Mouse (Mus musculus) heart, embryonic 11.5 days (tissue): Measurements from ENCODE around the gene Zfp598. TPM values are rescaled to one million over a fixed set of nuclear protein-coding genes. Genes with fewer than 3 reads are reported as not detected.
A peak's percentile ranks its signal among the peaks of the same experiment; 100 is the strongest.

Experiments
- ATAC-seq: fragments of 200-750 bp; cut with Nextera tagmentation; replicated peaks from 2 replicates; pipeline ENCODE4 v1.8.0; 2017; ENCODE audit warnings: moderate library complexity; ENCODE audit not compliant: insufficient number of reproducible peaks, low FRiP score, low TSS enrichment
- H3K27ac ChIP-seq: fragments of 300-500 bp; sonication (generic); 2 replicates; pipeline ENCODE4 v1.5.1; 2014; ENCODE audit warnings: mild to moderate bottlenecking, low read depth, low read length
- H3K27me3 ChIP-seq: fragments of 300-500 bp; sonication (generic); 2 replicates; pipeline ENCODE4 v1.6.1; 2014; ENCODE audit warnings: mild to moderate bottlenecking, low read length, mixed read lengths; ENCODE audit not compliant: control insufficient read depth, insufficient read depth
- H3K36me3 ChIP-seq: fragments of 300-500 bp; sonication (generic); 2 replicates; pipeline ENCODE4 v1.6.1; 2014; ENCODE audit warnings: mild to moderate bottlenecking, low read length, moderate library complexity, mixed read lengths; ENCODE audit not compliant: control insufficient read depth, insufficient read depth
- H3K4me1 ChIP-seq: fragments of 300-500 bp; sonication (generic); 2 replicates; pipeline ENCODE4 v1.6.1; 2014; ENCODE audit warnings: low read length; ENCODE audit not compliant: control insufficient read depth, insufficient read depth
- H3K4me2 ChIP-seq: fragments of 300-500 bp; sonication (generic); 2 replicates; pipeline ENCODE4 v1.6.1; 2014; ENCODE audit warnings: mild to moderate bottlenecking, moderate library complexity
- H3K4me3 ChIP-seq: fragments of 300-500 bp; sonication (generic); 2 replicates; pipeline ENCODE4 v1.5.1; 2014; ENCODE audit warnings: low read depth, low read length
- H3K9ac ChIP-seq: fragments of 300-500 bp; sonication (generic); 2 replicates; pipeline ENCODE4 v1.6.1; 2014; ENCODE audit warnings: mild to moderate bottlenecking, low read depth, low read length, moderate library complexity
- H3K9me3 ChIP-seq: fragments of 300-500 bp; sonication (generic); replicated peaks from 2 replicates; pipeline ENCODE4 v1.6.1; 2016; ENCODE audit warnings: low read length; ENCODE audit not compliant: control insufficient read depth
- WGBS: fragments of 180-500 bp; shearing (Covaris S2); extraction: QIAGEN DNeasy Blood & Tissue Kit; methylation state at CpG from one replicate; pipeline ENCODE4 v1.1.7; 2014; ENCODE audit not compliant: insufficient replicate concordance; 5-methylcytosine and 5-hydroxymethylcytosine counted together
- polyA plus RNA-seq: library from polyadenylated mRNA; unstranded; fragments of >200 nt; fragmentation: Nextera tagmentation; extraction: Ambion mirVana; gene quantifications from 2 replicates; pipeline ENCODE4 v1.2.1, GENCODE M21; 2014

Zfp598 gene
- polyA plus RNA-seq, 1 experiment from 2014 or later: 19.7 TPM

DNA sequence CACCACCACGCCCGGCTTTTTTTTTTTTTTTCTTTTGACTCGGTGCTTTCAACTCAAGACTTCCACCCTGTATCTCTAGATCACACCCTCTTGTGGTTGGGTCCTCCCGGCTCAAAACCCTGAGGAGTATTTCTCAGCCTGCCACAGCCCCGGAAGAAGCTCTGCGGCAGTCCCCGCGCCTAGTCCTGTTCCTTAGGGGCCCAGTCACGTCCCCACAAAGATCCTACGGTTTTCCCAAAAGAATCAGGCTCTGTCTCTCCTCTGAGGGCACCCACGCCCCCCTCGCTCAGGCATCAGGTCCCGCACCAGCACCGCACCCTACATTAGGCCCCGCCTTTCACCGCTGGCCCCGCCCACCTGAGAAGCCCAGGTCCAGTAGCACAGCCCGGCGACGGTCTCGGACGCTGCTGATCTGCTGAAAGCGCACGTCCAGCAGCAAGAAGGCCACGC is 17.7 kb downstream of the Zfp598 start:
- Histone ChIP-seq H3K4me1 (peaks cover 8% of the 10 kb centered on the region), H3K36me3 (no peaks in the 10 kb centered on the region), H3K9ac (peak overlapping the region; percentile 46; the same call in 1 of the 2 replicates), H3K4me3 (peak overlapping the region; percentile 37), H3K27me3 (peaks cover 45% of the 10 kb centered on the region), H3K9me3 (no peaks in the 10 kb centered on the region), H3K4me2 (peak overlapping the region; percentile 71), H3K27ac (no peak overlapping the region)
- 2% methylated on average over 25 of the region's 25 CpGs for WGBS
- peak; percentile 74 for ATAC-seq

GRCm38 (mm10) chr17:24687599-24687998 is 18.1 kb downstream of the Zfp598 start:
- peaks cover 8% of the 10 kb centered on the region for H3K4me1 ChIP-seq
- ATAC-seq: no peak
- peak overlapping the region; percentile 71 for H3K4me2 ChIP-seq
- WGBS: 16% methylated on average over 23 of the region's 23 CpGs
- H3K27me3 ChIP-seq: peaks cover 45% of the 10 kb centered on the region
- H3K4me3 ChIP-seq: peak overlapping the region; percentile 37
- no peaks in the 10 kb centered on the region for H3K9me3 ChIP-seq
- H3K9ac ChIP-seq: peak overlapping the region; percentile 46; the same call in 1 of the 2 replicates
- no peak overlapping the region for H3K27ac ChIP-seq
- 0 out of 2 replicates have a peak, but pooled peaks cover under 1% of the 10 kb centered on the region for H3K36me3 ChIP-seq

DNA sequence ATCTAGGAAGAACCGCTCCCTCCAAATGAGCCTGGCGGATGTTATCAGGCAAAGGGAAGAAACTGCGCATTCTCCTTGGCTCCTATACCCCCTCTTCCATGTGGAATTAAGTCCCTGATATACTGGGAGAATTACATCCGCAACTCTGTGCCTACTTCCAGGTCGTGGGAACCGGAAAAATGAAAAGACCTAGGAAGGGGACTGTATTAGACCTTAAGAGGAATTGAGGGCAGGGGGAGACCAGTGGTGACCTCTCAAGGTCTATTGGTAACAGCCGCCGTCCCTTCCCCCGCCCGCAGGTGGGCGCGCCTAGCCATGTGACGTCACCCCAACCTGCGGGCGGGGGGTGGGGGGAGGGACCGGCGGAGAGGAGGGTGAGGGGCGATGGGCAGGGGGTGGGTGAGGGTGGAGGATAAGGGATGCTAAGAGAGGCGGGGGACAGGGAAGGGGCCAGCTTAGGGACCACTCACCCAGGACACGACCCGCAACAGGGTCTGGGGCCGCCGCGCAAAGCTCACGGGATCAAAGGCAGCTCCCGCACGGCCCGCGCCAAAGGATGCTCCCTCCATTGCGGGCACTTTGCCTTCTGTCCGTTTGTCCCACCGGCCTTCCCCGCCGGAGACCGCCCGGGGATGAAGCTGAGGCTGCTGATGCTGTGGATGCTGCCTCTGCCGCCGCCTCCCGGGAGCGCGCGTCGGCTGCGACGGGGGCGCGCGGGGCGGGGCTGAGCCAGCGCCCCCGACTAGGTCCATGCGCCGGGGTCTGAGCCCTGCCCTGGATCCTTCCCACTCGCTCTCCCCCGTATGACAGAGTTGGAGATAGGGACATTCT is 20.0 kb downstream of the Zfp598 start, which contains the start of gene Syngr3:
TSS of gene Syngr3 (minus strand) at position 705 of the 831 bp plus-strand sequence.
- H3K36me3 ChIP-seq: 0 out of 2 replicates have a peak, but pooled peaks cover 5% of the 10 kb centered on the region
- no peaks in the 10 kb centered on the region for H3K9me3 ChIP-seq
- H3K9ac ChIP-seq: peak within 1 kb of the TSS; percentile 47
- peak within 1 kb of the TSS; percentile 64 for H3K4me3 ChIP-seq
- H3K4me1 ChIP-seq: peaks cover 8% of the 10 kb centered on the region
- under 1% methylated on average over 55 of the region's 55 CpGs for WGBS
- H3K4me2 ChIP-seq: peak within 1 kb of the TSS; percentile 91
- H3K27ac ChIP-seq: no peak within 1 kb of the TSS
- ATAC-seq: no peak
- H3K27me3 ChIP-seq: peaks cover 45% of the 10 kb centered on the region

- Histone ChIP-seq H3K4me2 (no peak overlapping the region), H3K9ac (no peak overlapping the region), H3K36me3 (0 out of 2 replicates have a peak, but pooled peaks cover 5% of the 10 kb centered on the region), H3K4me1 (peaks cover 11% of the 10 kb centered on the region), H3K27me3 (peaks cover 38% of the 10 kb centered on the region), H3K9me3 (no peaks in the 10 kb centered on the region), H3K27ac (no peak overlapping the region), H3K4me3 (no peak overlapping the region)
- ATAC-seq: no peak
- 83% methylated on average over 5 of the region's 5 CpGs for WGBS
These were observed 22.9 kb downstream of the Zfp598 start for GRCm38 (mm10) chr17:24692385-24692784.

GRCm38 (mm10) chr17:24695326-24696010 is 26.0 kb downstream of the Zfp598 start:
- Histone ChIP-seq H3K9ac (peak overlapping the region; percentile 90), H3K9me3 (no peaks in the 10 kb centered on the region), H3K4me2 (peak overlapping the region; percentile 89), H3K4me1 (peaks cover 14% of the 10 kb centered on the region), H3K27ac (peak overlapping the region; percentile 78), H3K27me3 (peaks cover 9% of the 10 kb centered on the region), H3K4me3 (peak overlapping the region; percentile 90), H3K36me3 (peaks cover 10% of the 10 kb centered on the region)
- WGBS: 8% methylated on average over 45 of the region's 51 CpGs
- peak; percentile 33; the same call in 1 of the 2 replicates for ATAC-seq

DNA sequence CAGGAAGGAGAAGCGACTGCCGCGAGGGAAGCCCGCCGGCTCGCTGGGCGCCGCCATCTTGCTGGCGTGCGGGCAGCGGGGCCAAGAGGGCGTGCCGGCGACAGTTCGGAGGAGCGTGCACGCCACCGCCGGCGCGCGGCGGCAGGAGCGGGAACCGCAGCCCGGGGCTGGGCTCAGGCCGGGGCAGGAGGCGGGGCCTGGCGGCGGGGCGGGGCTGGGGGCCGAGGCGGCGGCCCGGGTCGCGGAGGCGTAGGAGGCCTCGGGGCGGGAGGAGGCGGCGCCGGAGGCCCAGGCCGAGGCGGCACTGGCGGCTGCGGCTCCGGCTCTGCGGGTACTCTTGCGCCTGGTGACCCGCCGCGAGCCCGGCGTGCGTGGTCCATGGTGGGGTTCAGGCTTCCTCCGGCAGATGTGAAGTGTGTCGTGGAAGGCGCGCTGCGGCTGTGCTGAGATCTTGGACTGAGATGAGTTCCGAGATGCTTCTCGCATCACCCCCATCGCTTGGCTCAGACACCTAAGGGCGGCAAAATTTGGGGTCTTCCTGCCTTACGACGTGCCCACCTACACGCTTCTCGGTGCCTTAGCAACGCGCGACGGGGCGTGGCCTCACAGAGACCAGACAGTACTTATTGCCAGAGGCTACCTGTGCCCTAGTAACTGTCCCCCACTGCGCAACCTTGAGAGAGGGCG is 26.7 kb downstream of the Zfp598 start, which contains the start of the genes Gfer and Noxo1:
TSS of gene Gfer (minus strand) at position 146 of the 687 bp plus-strand sequence.
TSS of gene Noxo1 (plus strand) at position 224 of the 687 bp plus-strand sequence.
- ATAC-seq: peak; percentile 93
- WGBS: under 1% methylated on average over 64 of the region's 76 CpGs
- peaks cover 14% of the 10 kb centered on the region for H3K36me3 ChIP-seq
- H3K9ac ChIP-seq: peak within 1 kb of the TSS; percentile 90
- H3K4me1 ChIP-seq: peaks cover 14% of the 10 kb centered on the region
- peak within 1 kb of the TSS; percentile 90 for H3K4me3 ChIP-seq
- H3K4me2 ChIP-seq: peak within 1 kb of the TSS; percentile 89
- peak within 1 kb of the TSS; percentile 78 for H3K27ac ChIP-seq
- H3K9me3 ChIP-seq: no peaks in the 10 kb centered on the region
- H3K27me3 ChIP-seq: peaks cover 3% of the 10 kb centered on the region

DNA sequence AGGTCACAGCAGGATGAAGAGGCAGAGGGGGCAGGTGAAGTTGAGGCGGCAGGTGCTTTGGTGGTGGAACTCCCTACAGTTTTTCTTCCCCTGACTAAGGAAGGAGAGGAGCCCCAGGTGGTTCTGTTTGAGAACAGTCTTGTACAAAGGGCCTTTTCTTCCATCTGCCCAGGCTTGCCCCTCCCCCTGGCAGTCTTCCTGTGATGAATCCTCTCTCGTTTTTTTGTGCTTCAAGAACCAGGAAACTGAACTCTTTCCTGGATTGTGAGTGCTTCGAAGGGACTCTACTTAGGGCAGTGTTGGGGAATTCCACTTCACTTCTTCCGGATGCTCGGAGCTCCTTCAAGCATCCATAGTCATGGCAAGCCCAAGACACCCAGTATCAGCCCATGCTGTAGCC is 28.5 kb downstream of the Zfp598 start:
- H3K9me3 ChIP-seq: no peaks in the 10 kb centered on the region
- H3K27ac ChIP-seq: no peak overlapping the region
- peaks cover 2% of the 10 kb centered on the region; the same call in 1 of the 2 replicates for H3K27me3 ChIP-seq
- no peak overlapping the region for H3K4me3 ChIP-seq
- no peak overlapping the region for H3K4me2 ChIP-seq
- WGBS: 20% methylated on average over 5 of the region's 5 CpGs
- no peak for ATAC-seq
- no peak overlapping the region for H3K9ac ChIP-seq
- peaks cover 14% of the 10 kb centered on the region for H3K4me1 ChIP-seq
- peaks cover 23% of the 10 kb centered on the region for H3K36me3 ChIP-seq

GRCm38 (mm10) chr17:24698715-24699114 is 29.2 kb downstream of the Zfp598 start:
- no peaks in the 10 kb centered on the region for H3K9me3 ChIP-seq
- WGBS: 67% methylated on average over 9 of the region's 9 CpGs
- no peak overlapping the region for H3K27ac ChIP-seq
- peaks cover 14% of the 10 kb centered on the region for H3K4me1 ChIP-seq
- peaks cover 2% of the 10 kb centered on the region; the same call in 1 of the 2 replicates for H3K27me3 ChIP-seq
- peaks cover 25% of the 10 kb centered on the region for H3K36me3 ChIP-seq
- H3K4me3 ChIP-seq: no peak overlapping the region
- no peak overlapping the region for H3K9ac ChIP-seq
- H3K4me2 ChIP-seq: no peak overlapping the region
- no peak for ATAC-seq
